Mouse (Mus musculus) granulocyte monocyte progenitor cell, adult 5-6 weeks (primary cell): ENCODE results near the gene Cope. TPM values are rescaled to one million over a fixed set of nuclear protein-coding genes. Genes with fewer than 3 reads are reported as not detected.

Experiments used
- ATAC-seq: replicated peaks from 2 replicates; pipeline ENCODE4 v1.8.0; 2016; ENCODE audit warnings: mild to moderate bottlenecking, moderate TSS enrichment, inconsistent platforms; ENCODE audit not compliant: poor library complexity, severe bottlenecking
- total RNA-seq, 2 experiments: library from RNA; stranded (forward) in 1 of 2; stranded (reverse) in 1 of 2; fragments of 200-712, 200-1000 nt in 1 of 2; fragments of >200 nt in 1 of 2; fragmentation: Nextera tagmentation in 1 of 2; gene quantifications; 2 replicates each; pipeline ENCODE4 v1.2.3; 2014 to 2017

Gene Cope
- 209 and 240 TPM in 2 replicates for total RNA-seq (2014; fragmentation: Nextera tagmentation)
- total RNA-seq (2017) = 132 and 155 TPM in 2 replicates

DNA sequence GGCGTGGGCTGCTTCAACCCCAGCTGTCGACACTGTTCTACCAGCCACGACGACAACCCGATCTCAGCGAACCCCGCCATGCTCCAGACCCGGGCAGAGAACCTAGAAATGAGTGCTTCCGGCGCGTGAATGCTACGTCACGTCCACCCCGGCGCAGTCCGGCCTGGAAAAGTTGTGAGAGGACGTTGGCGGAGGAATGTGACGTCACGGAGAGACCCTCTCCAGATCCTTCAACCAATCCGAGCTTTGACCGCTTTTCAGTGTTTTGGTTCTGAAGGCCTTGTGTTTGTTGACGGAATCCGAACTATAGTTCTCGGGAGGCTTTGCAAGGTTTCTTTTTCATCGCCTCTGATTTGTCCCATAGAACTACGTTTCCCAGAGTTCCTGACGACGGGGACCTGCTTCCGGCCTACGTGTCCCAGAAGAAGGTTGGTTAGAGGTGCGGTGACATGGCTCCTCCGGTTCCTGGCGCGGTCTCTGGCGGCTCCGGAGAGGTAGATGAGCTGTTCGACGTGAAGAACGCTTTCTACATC is at the start of gene Cope, which contains the start of gene Ddx49:
Gene Cope (plus strand): TSS at position 161 of the 533 bp plus-strand sequence.
Gene Ddx49 (minus strand): TSS at position 132 of the 533 bp plus-strand sequence.
- peak; percentile 89 for ATAC-seq

DNA sequence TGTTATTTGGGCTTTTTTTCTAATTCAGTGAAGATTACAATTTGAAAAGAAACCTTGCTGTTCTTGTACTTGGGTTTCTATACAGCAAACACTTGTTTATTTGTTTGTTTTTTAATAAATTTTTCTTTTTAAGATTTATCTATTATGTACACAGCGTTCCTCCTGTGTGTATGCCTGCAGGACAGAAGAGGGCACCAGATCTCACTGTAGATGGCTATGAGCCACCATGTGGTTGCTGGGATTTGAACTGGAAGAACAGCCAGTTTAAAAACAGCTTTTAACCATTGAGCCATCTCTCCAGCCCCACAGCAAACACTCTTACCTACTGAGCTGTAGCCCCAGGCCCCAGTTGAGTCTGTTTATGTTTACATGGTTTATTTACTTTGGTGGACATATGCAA is 47.7 kb upstream of the Cope start:
- ATAC-seq = no peak

DNA sequence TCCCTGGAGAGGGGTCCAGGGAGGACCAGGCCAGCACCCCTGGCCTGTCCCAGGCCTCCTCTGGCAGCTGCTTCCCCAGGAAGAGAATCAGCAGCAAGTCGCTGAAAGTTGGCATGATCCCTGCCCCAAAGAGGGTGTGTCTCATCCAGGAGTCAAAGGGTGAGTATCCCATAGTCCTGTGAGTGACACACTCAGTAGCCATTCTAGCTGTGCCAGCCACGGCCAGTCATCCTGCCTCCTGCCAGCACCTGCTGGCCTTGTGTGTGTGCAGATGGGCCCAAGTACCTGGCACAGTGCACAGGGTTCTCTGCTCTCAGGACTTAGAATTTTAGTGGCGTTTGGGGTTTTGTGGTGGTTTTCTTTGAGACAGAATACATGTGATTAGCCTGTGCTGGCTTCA is 44.9 kb upstream of the Cope start:
- ATAC-seq = no peak

DNA sequence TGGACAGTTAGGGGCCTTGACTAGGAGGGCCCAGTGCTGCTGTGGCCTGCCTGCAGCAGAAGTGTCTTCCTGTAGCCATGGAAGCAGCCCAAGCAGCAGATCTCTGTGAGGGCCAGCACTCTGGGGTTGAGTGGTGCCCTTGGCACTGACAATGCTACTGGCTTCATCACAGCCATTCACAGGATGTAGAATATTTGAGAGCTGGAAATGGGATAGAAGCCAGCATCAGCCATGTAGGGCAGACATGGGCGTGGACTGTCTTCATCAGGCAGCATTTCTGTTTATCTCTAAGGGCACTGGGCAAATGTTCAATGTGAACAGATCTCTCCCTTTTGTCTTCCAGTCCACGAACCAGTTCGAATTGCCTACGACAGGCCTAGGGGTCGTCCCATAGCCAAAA is 43.7 kb upstream of the Cope start:
- ATAC-seq = no peak

DNA sequence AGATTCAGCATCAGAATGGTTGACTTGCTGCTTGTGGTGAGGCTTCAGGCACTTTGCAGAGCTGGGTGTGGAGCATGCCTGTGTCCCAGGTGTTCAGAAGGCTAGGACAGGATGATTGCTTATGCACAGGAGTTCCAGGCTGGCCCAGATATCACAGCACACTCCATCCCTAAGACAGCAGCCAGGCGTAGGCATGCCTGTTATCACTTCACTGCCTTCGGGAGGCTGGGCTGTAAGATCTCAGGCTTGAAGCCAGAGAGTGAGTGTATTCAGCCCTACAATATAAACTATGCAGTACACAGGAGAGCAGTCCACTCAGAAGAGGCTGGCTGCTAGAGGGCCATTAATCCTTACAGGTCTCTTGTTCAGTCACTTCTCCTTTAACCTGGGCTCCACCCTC is 43.3 kb upstream of the Cope start:
- ATAC-seq = no peak

DNA sequence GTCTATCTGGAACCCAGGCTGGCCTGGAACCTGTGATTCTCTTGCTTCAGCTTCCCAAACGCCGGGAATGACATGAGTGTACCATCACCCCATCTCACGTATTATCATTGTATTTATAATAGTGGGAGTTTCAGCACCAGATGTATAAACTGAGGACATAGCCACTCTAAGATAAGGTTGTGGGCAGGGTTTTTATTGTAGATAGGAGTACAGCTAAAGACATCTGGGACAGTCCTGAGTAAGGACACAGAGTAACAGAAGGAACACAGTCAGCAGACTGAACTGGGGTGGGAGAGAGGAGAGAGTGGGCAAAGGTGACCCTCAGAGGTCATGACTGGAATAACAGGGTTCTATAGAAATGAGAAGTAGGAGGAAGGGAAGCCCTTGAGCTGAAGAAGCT is 34.6 kb upstream of the Cope start:
- ATAC-seq = peak; percentile 20; the same call in 1 of the 2 replicates

DNA sequence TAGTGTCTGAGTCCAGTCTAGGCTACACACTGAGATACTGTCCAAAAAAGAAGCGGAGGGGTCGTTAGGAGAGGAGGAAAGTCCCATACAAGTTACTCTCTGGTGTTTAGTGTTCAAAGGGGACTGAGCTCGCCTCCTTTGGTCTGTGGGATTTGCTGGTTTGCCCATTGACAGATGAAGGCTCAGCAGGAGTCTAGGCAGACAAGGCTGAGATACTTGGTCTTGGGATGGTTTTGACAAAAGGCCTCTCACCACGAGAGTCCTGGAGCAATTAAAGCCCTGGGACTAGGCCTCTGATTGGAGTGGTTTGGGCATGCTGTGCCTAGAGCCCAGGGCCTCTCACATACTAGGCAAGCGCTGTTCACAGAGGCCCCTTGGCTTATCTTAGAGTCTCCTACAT is 34.0 kb upstream of the Cope start:
- ATAC-seq = no peak

DNA sequence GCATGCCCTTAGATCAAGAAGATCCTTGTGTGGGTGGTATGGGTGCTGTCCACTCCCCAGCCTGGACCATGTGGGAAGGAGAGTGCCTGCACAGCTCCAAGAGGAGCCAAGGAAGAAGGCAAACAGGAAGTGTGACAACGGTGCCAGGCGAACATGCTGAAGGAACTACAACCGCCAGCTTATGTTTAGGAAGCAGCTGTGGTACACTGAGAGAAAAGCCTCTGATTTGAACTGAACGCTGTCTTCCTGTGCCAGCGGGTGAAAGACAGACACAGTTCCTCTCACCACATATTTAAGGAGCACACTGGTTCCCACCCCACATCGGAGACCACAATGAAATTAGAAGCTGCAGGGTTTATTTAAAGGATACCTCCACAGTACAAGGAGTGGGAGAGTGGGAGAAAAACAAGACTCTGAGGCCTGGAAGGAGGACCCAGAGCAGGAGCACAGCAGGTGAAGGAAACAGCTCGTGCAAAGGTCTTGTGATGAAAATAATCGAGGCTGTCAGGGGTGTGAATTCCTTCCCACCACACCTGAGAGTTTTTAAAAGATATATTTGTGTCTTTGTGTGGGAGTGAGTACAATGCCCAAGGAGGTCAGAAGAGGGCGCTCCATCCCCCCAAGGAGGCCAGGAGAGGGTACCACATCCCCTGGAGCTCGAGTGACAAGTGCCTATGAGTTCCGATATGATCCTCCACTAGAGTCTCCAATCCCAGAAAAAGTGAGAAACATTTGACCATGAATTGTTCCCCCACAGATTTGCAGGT is 33.3 kb upstream of the Cope start:
- peak; percentile 57 for ATAC-seq

DNA sequence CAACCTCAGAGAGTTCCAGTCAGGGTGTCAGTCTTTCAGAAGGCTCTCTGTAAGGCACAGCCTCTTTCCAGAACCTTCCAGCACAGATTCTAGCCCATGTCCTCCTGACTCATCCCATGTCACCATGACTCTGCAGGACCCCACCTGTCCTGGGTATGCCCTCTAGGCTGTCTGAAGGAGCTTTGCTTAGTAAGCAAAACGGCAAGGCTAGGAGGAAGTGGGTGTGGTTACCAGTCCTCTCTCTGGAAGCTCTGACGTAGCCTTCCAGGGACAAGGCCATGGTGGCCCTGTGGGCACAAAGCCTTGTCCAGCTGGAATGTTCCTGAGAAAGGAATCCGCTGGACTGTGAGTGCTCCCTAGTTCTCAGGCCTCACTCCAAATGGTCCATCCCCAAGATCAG is 29.4 kb upstream of the Cope start:
- peak; percentile 59 for ATAC-seq

DNA sequence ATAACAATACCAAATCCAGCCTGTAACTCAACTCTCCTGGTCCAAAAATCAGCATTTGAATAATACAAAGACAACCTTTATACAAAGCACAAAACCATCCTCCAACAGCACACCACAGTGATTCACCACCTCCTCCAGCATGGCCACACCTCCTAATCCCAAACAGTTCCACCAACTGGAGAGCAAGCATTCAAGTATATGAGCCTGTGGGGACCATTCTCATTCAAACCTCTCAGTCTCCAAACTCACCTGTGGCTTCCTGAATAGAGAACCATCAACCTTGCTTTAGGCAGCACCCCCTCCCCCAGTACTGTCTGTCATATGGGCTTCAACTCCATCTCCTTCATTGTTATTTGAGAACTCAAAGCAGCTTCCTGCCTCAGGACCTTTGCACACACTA is 28.0 kb upstream of the Cope start:
- no peak for ATAC-seq

DNA sequence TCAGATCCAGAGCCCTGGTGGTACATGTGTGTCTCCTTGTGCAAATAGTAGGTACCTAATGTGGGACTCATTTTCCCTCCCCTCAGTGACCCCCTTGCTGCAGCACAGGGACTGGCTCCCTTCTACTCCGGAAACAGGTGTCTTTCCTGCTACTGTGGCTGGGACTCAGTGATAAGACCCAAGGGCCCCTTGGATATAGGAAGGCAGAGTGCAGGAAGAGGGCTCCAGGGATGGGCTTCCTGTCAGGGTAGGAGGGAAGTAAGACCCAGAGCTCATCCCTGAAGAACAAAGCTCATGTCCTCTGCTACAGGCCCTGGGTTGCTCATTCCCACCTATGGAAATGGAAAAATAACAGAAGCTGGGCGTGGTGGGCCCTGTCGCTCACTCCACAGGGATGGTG is 25.8 kb upstream of the Cope start:
- peak; percentile 40 for ATAC-seq

DNA sequence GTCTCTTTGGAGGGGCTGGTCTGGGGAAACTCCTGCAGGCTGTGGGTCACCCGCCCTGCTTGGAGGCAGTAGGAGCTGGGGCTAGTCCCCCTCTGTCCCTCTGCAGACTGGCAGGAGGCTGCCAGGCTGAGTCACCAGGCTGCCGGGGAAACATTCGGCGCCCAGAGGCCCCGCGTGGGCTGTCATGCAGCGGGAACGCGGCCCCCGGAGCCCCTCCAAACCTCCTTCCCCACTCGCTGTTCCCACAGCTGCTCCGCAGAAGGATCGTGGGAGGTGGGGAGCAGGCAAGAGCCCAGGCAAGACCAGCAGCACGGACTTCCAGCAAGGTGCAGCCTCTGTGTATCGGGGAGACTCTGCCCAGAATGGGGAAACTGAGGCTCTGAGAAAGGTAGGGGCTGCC is 24.1 kb upstream of the Cope start:
- peak; percentile 7; the same call in 1 of the 2 replicates for ATAC-seq

DNA sequence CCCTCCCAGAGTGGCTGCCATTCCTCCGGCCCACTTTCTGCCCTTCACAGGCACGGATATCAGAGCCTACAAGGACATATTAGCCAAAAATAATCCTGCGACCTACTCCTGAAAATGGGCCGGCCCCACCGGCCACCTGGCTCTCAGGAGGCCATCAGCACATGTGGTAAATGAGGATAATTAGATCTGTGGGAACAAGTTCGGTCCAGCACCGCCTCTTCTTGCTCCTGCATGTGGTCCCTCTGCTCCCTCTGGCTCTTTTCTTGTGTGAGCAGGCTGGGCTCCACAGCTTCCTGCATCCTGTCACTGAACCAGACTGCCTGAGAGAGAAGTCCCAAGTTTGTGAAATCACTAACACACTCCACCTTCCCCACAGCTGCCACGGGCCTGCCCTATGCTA is 23.1 kb upstream of the Cope start:
- ATAC-seq = peak; percentile 10

DNA sequence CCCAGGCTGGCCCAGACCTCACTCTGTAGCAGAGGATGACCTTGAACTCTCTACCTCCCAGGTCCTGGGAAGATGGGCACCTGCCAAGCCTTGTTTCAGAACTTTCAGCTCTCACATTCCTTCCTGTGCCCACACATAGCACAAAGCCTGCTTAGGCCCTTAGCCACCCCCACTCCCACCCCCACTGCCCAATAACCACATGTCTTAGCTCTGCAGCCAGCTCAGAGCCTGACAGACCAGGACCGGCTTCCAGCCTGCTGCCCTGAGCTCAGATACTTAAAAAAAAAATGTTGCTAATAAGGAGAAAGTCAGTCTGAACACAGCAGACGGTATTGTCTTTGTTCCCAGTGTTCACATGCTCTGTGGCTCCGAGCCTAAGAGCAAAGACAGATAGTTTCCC is 21.3 kb upstream of the Cope start:
- no peak for ATAC-seq

DNA sequence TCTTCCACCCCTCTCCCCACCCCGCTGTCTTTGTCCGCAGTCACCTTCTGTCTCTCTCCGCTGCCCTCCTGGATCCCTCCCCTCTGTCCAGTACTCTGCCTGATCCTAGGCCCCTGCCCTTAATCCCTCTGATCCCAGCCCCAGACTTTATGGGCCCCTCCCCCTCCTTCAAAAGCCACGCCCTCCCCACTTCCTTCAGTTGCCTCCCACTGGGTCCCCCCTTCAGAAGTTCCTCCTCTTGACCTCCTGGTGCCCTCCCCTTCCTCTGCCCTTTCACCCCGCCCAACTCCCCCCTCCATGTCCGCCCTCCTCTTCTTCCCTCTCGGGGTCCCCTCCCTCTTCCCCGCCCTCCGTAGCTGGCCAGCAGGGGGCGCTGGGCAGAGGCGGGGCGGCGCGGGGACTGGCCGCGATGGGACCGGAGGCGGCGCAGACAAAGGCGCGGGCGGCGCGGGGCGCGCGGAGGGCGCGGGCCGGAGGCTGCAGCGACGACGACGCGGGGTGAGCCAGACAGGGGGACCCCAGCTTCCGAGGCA is 19.6 kb upstream of the Cope start, which contains the start of gene Homer3:
Gene Homer3 (plus strand): TSS at position 225 of the 533 bp plus-strand sequence.
- peak; percentile 94 for ATAC-seq

DNA sequence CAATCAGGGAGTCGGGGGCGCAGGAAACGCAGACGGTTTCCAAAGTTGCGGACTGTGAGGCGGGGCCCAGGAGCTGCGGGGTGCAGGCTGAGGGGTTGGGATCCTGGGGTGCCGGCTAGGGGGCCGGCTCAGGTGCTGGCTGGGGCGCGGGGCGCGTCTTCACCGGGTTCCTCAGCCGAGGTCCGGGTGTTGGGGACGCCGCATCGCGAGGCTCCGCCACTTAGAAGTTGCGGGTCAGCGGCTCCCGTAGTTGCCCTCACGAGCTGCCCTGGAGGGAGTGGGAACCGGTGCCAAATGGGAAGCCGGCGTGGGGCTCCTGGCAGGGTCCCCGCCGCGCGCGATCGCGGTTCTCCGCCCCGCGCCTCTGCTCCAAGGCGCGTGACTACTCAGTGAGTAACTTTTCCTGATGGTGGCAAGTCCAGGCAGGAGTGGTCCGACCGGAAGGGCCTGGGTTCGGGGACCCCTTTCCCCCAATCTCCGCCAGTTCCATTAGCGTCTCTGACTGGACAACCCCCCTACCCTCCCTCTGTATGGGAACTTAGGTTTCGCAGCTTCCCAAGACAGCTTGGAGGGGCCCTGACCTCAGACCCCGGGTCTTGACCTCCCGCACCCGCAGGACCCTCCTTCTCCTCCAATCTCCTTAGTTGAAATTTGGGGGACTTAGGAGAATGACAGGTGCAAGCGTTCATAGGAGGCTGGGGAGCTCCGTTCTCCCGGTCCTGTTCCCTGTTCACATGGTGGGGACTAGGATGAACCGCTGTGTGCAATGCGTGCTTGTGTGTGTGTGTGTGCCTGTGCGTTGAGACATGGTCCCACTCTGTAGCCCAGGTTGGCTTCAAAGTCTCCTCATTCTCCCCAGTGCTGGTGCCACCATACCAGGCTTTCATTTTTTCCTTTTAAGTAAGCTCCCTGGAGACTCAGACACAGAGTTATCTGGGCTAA is 18.9 kb upstream of the Cope start:
- ATAC-seq = 0 out of 2 replicates have a peak, but pooled peaks have one; percentile 2

DNA sequence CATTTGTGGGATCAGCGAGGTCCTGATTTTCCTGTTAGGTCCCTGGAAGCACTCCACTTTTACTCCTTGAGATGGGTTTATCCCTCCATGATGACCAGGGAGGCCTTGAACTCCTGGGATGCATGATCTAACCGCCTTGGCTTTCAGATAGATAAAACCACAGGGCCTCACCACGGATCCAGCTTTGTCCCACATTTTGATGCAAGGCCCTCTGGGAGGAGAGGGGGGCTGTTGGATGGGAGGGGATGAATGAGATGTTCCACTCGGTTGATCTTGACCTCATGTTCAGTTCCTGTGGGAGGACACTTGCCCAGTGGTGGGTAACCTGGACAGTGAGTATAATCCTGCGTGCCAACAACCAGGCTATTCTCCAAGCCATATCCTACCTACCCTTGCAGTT is 17.9 kb upstream of the Cope start:
- no peak for ATAC-seq

DNA sequence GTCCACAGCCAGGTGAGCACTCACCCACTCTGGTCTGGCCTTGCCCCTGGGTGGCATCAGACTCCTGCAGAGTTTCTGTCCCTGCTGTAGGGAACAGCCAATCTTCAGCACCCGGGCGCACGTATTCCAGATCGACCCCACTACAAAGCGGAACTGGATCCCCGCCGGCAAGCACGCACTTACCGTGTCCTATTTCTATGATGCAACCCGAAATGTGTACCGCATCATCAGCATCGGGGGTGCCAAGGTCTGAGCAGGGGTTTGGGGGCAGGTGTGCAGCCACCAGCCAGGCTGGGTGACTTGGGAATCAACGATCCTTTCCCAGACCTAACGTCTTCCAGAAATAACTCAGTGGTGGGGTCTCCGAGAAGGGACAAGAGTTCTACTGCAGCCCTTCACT is 17.0 kb upstream of the Cope start:
- ATAC-seq = no peak

DNA sequence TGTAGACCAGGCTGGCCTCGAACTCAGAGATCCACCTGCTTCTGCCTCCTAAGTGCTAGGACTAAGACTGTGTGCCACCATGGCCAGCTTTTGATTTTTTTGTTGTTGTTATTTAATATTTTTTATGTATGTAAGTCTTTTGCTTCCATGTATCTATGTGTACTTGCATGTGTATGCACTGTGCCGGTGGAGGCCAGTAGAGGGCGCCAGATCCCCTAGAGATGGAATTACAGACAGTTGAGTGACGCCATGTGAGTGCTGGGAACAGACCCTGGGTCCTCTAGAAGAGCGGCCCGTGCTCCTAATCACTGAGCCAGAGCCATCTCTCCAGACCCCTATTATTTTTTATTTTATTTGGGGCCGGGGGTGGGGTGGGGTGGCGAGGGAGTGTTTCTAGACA is 15.6 kb upstream of the Cope start:
- ATAC-seq = no peak

DNA sequence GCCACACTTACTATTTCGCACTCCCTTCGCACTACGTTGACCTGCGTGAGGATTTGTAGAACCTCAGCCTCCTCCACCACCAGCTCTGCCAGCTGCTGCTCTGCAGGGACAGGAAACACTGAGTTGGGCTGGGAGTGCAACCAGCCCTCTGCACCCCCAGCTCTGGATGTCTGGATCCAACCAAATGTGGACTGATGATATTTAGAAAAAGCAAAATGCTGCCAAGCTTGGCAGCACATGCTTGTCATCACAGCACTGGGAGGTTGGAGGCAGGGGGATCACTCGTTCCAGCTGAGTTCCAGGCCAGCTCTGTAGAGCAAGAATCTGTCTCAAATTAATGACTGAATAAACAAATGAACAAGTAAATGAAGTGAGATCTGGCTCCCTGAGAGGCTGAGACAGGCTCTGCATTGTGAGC is 8.3 kb upstream of the Cope start:
- no peak for ATAC-seq

DNA sequence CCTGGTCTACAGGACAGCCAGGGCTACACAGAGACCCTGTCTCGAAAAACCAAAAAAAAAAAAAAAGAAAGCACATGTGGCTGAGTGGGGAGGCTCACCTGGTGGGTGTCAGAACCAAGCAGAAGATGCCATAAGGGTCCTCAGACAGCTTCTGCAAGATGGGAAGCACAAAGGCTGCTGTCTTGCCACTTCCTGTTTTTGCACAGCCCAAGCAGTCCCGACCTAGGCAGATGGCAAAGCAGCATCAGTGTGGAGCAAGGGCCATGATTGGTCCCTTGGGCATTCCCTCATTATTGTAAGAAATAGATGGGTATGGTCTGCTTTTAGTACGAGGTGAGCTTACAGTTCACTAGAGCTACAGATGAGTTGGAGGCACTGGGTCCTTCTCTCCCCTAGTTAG is 1.4 kb upstream of the Cope start:
- ATAC-seq = peak; percentile 57
